Mouse (Mus musculus): Measurements from ENCODE around the gene Rasip1.

DNA sequence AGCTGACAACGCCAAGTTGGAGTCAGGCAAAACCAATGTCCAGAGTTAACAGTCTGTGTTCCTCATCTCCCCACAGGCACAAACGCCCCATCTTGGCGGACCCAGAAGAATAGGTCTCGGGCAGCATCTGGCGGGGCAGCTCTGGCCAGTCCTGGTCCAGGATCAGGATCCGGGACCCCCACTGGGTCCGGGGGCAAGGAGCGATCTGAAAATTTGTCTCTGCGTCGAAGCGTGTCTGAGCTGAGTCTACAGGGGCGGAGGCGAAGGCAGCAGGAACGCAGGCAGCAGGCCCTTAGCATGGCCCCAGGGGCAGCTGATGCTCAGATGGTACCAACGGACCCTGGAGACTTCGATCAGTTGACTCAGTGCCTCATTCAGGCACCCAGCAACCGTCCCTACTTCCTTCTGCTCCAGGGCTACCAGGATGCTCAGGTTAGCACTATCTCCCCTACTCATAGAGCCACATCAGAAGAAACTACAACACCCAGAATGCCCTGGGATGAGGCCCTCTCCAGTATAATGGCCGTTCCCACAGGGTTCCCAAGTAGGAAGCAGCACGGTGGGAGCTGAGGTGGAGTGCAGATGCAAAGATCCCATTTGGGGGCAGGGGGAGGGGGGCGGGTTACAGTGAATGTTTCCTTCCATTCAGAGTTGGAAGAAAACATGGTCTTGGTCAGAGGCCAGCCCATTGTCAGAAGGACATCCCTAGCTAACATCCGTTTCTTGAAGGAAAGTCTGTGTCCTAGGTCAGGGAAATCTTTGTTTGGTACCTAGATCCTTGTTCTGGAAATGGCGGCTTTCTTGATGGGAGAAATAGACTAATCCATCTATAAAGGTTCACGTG is 3.0 kb downstream of the Rasip1 start:
- TF ChIP-seq CTCF (IDR thresholded peaks at IDR 0.05; ENCODE audit: low read depth) (no peak), EP300 (IDR thresholded peaks at IDR 0.05; ENCODE audit: low read depth) (no peak)
